Mouse (Mus musculus) bone marrow macrophage, adult 2 months (primary cell): ENCODE data around the gene Stat4. TPM values are rescaled to one million over a fixed set of nuclear protein-coding genes. Genes with fewer than 3 reads are reported as not detected.

Source experiments
- H3K27ac ChIP-seq: 2 replicates; pipeline ENCODE4 v1.5.1; 2012; ENCODE audit warnings: low read depth, low read length; ENCODE audit not compliant: insufficient read depth
- H3K4me1 ChIP-seq: 2 replicates; pipeline ENCODE4 v1.6.1; 2012; ENCODE audit warnings: low read length; ENCODE audit not compliant: control insufficient read depth, insufficient read depth
- H3K4me3 ChIP-seq: 2 replicates; pipeline ENCODE4 v1.5.1; 2012; ENCODE audit warnings: mild to moderate bottlenecking, low read length, moderate library complexity; ENCODE audit not compliant: insufficient read depth
- CTCF ChIP-seq: IDR thresholded peaks from 2 replicates; pipeline ENCODE4 v1.5.1; 2012; ENCODE audit warnings: low read depth, mild to moderate bottlenecking, low read length, moderate library complexity
- POLR2A ChIP-seq: IDR thresholded peaks from 2 replicates; pipeline ENCODE4 v1.6.1; 2012; ENCODE audit warnings: mild to moderate bottlenecking, low read depth, low read length, borderline replicate concordance
- polyA plus RNA-seq: library from polyadenylated mRNA; stranded (reverse); fragments of >200 nt; gene quantifications from 2 replicates; pipeline ENCODE4 v1.2.4, GENCODE M21; 2012; ENCODE audit not compliant: missing spikeins, insufficient read depth, insufficient read length

Gene Stat4
- polyA plus RNA-seq, 1 experiment, result 5.4 TPM

DNA sequence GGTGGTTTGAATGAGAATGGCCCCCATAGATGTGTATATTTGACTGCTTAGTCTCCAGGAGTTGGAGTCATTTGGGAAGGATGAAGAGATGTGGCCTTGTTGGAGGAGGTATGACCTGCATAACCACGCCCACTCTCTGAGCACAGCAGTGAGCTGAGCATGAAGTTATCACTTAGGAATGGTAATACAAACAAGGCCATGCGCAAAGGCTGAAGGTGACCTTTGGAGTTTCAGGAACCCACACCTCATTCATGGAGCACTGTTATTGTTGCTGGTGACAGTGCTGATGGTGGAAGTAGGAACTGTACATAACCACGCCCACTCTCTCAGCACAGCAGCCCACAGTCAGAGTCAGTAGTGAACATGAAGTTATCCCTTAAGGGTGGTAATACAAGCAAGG lies 62.9 kb downstream of the Stat4 start:
- no peaks in the 10 kb centered on the region for H3K4me1 ChIP-seq
- TF ChIP-seq POLR2A (no peak), CTCF (no peak)
- H3K27ac ChIP-seq, result no peak overlapping the region
- H3K4me3 ChIP-seq, result no peak overlapping the region

DNA sequence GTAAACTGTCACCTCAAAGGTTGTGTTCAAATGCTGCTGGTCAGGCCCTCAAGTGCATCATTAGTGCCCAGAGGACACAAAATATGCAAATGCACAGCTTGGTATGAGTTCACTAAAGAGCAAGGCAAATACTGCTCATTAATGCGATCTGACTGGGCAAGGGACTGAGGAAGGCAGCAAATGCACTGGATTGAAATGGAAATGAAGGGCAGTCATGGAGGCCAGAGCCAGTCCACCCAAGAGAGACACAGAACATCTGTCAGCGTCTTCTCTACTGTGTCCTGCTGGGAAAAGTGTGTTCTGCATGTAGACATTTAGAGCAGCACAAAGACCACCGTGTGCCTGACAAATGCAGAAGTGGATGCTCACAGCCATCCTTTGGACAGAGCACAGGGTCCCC lies 64.6 kb downstream of the Stat4 start:
- TF ChIP-seq POLR2A (no peak), CTCF (no peak)
- Histone ChIP-seq H3K4me3 (no peak overlapping the region), H3K27ac (no peak overlapping the region), H3K4me1 (no peaks in the 10 kb centered on the region)

DNA sequence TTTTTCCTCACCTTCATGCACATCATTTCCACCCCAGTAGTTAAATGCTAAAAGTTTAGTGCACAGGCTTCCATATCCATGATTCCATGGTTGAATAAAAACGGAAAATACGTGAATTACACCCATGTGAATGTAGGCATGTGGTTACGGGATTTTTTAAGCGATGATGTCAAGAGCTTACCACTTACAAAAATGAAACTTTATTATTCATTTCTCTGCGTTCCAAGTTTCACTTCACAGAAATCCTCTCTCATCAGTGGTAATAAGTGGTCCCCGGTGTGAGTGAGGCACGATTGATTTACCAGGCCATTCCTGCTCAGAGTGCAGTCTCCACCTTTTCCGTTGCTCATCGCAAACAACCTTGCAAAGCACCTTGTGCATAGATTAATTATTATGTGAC lies 66.0 kb downstream of the Stat4 start:
- Histone ChIP-seq H3K4me1 (no peaks in the 10 kb centered on the region), H3K27ac (no peak overlapping the region), H3K4me3 (no peak overlapping the region)
- no peak for TF ChIP-seq CTCF
- no peak for TF ChIP-seq POLR2A

DNA sequence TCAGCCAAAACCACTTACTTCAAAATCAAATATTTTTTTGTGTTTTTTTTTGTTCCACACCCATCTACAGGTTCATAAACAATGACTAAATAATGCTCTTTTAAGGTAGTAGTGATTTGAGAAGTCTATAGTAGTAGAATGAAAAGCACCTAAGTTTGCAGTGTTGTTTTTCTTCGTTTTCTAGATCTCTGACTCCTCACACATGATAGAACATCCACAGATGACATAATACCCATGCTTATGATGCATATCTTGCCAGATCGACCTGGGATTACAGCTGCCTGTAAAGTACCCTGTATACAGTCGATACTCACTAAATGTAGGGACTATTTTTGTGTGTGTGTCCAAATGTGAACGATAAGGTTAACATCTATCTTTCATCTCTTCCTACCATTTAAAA lies 69.0 kb downstream of the Stat4 start:
- TF ChIP-seq POLR2A, result no peak
- no peak for TF ChIP-seq CTCF
- H3K27ac ChIP-seq, result no peak overlapping the region
- H3K4me1 ChIP-seq, result no peaks in the 10 kb centered on the region
- no peak overlapping the region for H3K4me3 ChIP-seq

DNA sequence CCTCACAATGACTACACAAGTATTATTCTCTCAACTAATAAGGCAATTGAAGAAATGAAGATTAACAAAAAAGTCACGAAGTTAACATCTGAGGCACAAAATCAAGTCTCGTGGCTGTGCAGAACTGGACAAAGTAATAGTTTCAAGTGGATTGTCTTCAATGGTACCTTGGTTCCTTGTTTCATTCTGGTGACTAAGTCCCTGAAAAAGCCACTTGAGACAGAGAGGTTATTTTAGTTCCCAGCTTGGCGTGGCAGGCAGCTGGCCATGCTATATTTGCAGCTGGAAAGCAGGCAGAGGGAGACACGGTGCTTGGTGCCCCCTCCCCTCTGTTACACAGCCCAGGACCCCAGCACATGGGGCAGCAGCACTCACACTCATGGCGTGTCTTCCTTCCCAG lies 70.2 kb downstream of the Stat4 start:
- Histone ChIP-seq H3K4me3 (no peak overlapping the region), H3K27ac (no peak overlapping the region), H3K4me1 (no peaks in the 10 kb centered on the region)
- TF ChIP-seq CTCF (no peak), POLR2A (no peak)

DNA sequence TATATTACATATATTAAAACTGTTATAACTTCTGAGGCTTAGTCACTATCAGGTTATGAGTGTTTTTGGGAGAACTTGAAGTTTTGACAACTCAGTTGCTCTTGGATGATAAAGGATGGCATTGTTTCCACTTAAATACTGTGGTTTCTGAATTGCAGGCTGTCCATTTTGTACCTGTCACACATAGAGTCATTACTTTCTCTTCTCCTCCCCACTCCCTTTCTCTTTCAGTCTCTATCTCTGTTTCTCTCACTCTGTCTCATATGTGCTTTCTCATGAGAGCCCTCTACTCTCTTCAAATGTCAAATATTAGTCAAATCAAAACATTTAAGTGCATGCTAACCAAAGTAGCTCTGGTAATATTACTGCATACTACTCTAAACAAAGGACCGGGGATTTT lies 79.3 kb downstream of the Stat4 start:
- TF ChIP-seq CTCF (no peak), POLR2A (no peak)
- Histone ChIP-seq H3K4me1 (no peaks in the 10 kb centered on the region), H3K27ac (no peak overlapping the region), H3K4me3 (no peak overlapping the region)

DNA sequence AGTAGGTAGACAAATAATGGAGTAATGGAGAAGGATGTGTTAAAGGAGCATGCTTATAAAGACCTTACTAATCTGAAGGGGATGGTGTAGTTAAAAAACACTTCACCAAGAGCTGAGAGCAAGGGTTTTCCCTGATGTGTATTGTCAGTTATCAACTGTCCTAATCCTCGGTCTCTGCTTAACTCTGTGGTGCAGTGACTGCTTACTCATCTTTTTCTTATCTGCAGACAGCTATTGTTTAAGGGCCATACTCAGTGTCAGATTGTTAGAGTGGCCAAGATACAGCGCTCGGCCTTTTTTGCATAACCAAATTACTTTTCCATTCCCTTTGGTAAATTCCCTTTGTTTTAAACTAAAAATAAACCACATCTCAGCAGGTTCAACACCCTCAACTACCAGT lies 79.7 kb downstream of the Stat4 start:
- TF ChIP-seq POLR2A (no peak), CTCF (no peak)
- Histone ChIP-seq H3K27ac (no peak overlapping the region), H3K4me3 (no peak overlapping the region), H3K4me1 (no peaks in the 10 kb centered on the region)

DNA sequence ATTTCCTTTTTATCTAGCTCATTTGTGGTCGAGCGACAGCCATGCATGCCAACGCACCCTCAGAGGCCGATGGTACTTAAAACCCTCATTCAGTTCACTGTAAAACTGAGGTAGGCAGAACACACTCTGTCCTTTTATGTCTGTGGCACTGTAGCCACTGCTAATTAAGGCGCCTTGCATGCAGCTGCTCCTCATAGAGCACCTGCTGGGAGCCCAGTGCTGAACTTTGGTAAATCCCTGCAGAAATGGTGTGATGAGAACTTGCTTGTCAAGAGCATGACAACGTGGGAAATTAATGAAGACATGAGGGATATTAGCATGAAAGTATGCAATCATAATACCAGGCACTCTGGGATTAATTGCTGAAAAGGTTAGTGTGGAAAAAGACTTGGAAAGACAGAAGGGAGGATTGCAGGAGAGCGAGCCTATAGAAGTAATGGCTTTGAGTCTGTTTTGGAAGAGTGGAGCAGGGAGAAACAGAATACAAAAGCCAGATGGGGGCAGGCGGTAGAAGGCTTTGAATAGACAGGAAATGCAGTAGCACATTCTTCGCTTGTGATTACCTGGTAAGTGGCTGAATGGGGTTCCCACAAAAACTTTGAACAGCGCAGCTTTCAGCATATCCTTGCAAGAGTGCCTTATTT lies 92.9 kb downstream of the Stat4 start:
- no peak overlapping the region for H3K4me3 ChIP-seq
- no peak overlapping the region for H3K27ac ChIP-seq
- H3K4me1 ChIP-seq, result no peaks in the 10 kb centered on the region
- TF ChIP-seq POLR2A, result no peak
- no peak for TF ChIP-seq CTCF

DNA sequence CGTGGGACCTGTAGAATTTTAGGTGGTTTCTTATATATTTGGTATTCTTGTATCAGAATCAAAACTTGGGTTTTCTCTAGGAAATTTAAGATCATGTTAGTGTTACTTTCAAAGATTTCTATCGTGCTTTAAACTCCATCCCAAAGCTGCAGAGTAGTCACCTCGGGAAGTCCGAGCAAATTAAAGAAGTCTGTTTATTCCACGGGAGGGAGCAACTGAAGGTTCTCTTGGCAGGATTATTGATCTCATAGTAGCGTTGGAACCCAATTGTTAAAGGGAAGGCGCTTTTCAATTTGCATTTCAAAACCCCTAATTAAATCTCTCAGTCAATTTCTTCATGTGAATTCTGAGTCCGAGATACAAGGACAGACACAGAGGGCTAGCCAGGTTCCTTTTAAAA lies 93.4 kb downstream of the Stat4 start:
- H3K27ac ChIP-seq, result no peak overlapping the region
- no peaks in the 10 kb centered on the region for H3K4me1 ChIP-seq
- no peak for TF ChIP-seq CTCF
- TF ChIP-seq POLR2A, result no peak
- no peak overlapping the region for H3K4me3 ChIP-seq

DNA sequence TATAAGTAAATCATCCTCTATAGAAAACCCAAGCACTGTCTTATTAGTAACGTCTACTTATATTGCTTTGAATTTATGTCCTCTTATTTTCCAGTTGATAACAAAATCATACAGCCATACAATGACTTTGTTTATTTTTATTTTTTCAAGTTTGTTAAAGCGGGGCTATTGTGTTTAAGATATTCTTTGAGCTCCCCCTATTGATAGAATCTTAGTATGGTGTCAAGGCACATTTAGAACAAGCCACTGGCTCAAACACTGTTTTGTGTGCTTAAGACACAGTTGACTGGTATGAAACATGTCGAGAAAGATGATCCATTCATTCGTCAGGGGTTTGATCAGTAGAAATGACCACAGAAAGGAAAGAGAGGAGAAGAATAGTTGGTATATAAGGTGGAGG lies 99.3 kb downstream of the Stat4 start:
- Histone ChIP-seq H3K4me1 (no peaks in the 10 kb centered on the region), H3K27ac (no peak overlapping the region), H3K4me3 (no peak overlapping the region)
- no peak for TF ChIP-seq POLR2A
- no peak for TF ChIP-seq CTCF

DNA sequence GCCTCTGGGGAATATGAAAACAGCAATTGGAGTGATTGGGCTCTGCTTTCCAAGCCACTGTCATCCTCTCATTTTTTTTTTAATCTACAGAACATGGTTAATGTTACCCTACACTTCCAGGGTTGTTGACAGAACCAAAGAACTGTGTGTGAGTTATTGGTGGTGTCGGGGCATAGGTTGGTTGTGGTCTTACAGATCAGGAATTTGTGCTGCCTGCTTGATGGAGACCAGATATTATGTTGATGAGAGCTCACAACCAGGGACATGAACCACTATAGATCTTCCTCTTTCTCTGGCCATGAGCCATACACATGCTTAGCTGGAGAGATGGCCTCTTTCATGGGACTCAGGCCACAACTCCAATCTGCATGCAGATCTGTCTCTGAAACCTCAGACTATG lies 100.2 kb downstream of the Stat4 start:
- no peak overlapping the region for H3K27ac ChIP-seq
- TF ChIP-seq POLR2A, result no peak
- TF ChIP-seq CTCF, result no peak
- no peak overlapping the region for H3K4me3 ChIP-seq
- no peaks in the 10 kb centered on the region for H3K4me1 ChIP-seq
